Mouse (Mus musculus) thymus, adult 2 months (tissue): ENCODE data around the gene Sox18. TPM values are rescaled to one million over a fixed set of nuclear protein-coding genes. Genes with fewer than 3 reads are reported as not detected.

ENCODE experiments used
- DNase-seq: peaks from one replicate; pipeline ENCODE4 v3.0.0; 2021
- H3K27ac ChIP-seq: fragments of 200-500 bp; 2 replicates; pipeline ENCODE4 v1.5.1; 2012; ENCODE audit warnings: low read length, control low read depth; ENCODE audit not compliant: control insufficient read depth, insufficient read depth
- H3K27me3 ChIP-seq: fragments of 200-500 bp; 2 replicates; pipeline ENCODE4 v1.6.1; 2012; ENCODE audit warnings: mild to moderate bottlenecking, low read length, moderate library complexity, mixed read lengths; ENCODE audit not compliant: control insufficient read depth, insufficient read depth
- H3K36me3 ChIP-seq: fragments of 200-500 bp; 2 replicates; pipeline ENCODE4 v1.6.1; 2012; ENCODE audit warnings: mild to moderate bottlenecking, low read length, moderate library complexity; ENCODE audit not compliant: control insufficient read depth, insufficient read depth
- H3K4me1 ChIP-seq: fragments of 200-500 bp; replicated peaks from 2 replicates; pipeline ENCODE4 v1.6.1; 2012; ENCODE audit warnings: low read length; ENCODE audit not compliant: control insufficient read depth, insufficient read depth
- H3K4me3 ChIP-seq: fragments of 200-500 bp; 2 replicates; pipeline ENCODE4 v1.5.1; 2012; ENCODE audit warnings: mild to moderate bottlenecking, low read length, control low read depth, moderate library complexity; ENCODE audit not compliant: control insufficient read depth, insufficient read depth
- CTCF ChIP-seq: fragments of 200-500 bp; IDR thresholded peaks from 2 replicates; pipeline ENCODE4 v1.5.1; 2012; ENCODE audit warnings: mild to moderate bottlenecking, control low read depth, low read length, moderate library complexity, borderline replicate concordance; ENCODE audit not compliant: control insufficient read depth, poor library complexity, insufficient read depth; ENCODE audit errors: extremely low read depth
- POLR2A ChIP-seq: fragments of 200-500 bp; IDR thresholded peaks from 2 replicates; pipeline ENCODE4 v1.6.1; 2012; ENCODE audit warnings: mild to moderate bottlenecking, low read length, control low read depth, moderate library complexity; ENCODE audit not compliant: control insufficient read depth, poor library complexity, insufficient read depth; ENCODE audit errors: extremely low read depth
- WGBS: fragments of 180-500 bp; shearing (Covaris S2); methylation state at CpG from one replicate; pipeline ENCODE4 v1.1.7; 2018; 5-methylcytosine and 5-hydroxymethylcytosine counted together
- polyA plus RNA-seq: library from polyadenylated mRNA; depleted of rRNA; stranded (reverse); fragments of >200 nt; gene quantifications from 2 replicates; pipeline ENCODE4 v1.2.3, GENCODE M21; 2012; rRNA removed

Sox18 gene
- polyA plus RNA-seq, result 21.7 and 21.8 TPM in 2 replicates

DNA sequence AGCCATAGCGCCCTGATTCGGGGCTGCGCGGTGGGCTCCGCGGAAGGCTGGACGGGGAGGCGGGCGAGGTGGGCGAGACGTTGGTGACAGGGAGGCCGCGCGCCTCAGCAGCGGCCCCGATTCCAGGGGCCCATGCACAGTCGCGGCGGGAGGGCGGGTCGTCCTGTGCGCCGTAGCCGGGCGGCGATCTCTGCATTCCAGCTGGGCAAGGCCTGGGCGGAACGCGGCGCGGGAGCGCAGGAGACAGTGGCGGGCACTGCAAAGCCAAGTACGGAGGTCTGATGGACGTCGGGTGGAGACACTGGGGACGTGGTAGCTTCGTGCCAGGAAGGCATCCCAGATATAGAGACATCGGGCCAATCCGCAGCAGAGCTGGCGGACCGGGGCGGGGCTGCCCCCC, at the start of gene Sox18:
Gene Sox18 (minus strand): TSS at position 315 of the 400 bp plus-strand sequence.
- 0 out of 2 replicates have a peak within 1 kb of the TSS, but pooled peaks have one; percentile 4 for H3K4me3 ChIP-seq
- peaks cover 16% of the 10 kb centered on the region; the same call in 1 of the 2 replicates for H3K27me3 ChIP-seq
- TF ChIP-seq CTCF, result 0 out of 2 replicates have a peak, but pooled peaks have one; percentile 11
- no peak for TF ChIP-seq POLR2A
- DNase-seq, result no peak
- H3K36me3 ChIP-seq, result no peaks in the 10 kb centered on the region
- no peaks in the 10 kb centered on the region for H3K4me1 ChIP-seq
- H3K27ac ChIP-seq, result no peak within 1 kb of the TSS
- 4% methylated on average over 42 of the region's 43 CpGs for WGBS

DNA sequence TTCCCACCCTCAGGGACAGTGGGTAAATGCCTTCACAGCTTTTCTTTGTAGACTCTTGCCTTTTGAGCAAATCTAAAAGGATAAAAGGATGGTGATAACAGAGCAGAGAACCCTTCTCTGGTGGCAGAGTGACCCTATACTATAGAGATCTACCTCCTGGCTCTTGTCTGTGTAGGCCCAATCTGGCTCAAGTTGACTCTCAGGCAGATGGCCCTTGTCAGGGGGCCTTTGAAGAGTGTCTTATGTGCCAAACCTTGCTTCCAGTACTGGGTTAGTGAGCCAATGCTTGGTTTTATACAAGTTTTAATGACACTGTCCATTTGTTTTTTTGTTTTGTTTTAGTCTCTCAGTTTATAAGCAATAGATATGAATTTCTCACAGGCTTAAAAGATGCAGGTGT, 49.8 kb upstream of the Sox18 start:
- DNase-seq, result no peak
- no peaks in the 10 kb centered on the region for H3K36me3 ChIP-seq
- no peak overlapping the region for H3K4me3 ChIP-seq
- no peak overlapping the region for H3K27ac ChIP-seq
- TF ChIP-seq POLR2A (no peak), CTCF (no peak)
- H3K27me3 ChIP-seq, result no peaks in the 10 kb centered on the region
- H3K4me1 ChIP-seq, result no peaks in the 10 kb centered on the region

DNA sequence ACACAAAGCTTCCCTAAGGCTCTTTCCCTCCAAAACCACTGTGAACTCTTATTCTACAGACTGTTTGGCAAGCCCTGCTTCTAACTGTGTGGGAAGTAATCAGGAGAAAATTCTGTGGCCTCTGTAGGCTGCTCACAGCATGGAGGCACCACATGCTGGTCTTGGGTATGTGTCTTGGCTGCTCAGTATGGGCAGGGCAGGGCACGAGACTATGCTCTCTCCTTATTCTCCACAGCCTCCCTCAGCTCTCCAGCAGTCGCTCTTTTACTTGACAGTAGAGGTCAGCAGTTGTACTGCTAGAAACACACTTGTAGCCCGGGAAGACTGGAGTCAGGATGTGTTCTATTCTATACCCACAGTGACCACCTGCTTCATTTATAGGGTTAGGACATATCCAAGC, 48.6 kb upstream of the Sox18 start:
- WGBS, result 49% methylated on average over 3 of the region's 3 CpGs
- Histone ChIP-seq H3K27me3 (no peaks in the 10 kb centered on the region), H3K4me3 (no peak overlapping the region), H3K27ac (no peak overlapping the region), H3K36me3 (no peaks in the 10 kb centered on the region), H3K4me1 (peaks cover 1% of the 10 kb centered on the region; the same call in 1 of the 2 replicates)
- TF ChIP-seq POLR2A (no peak), CTCF (no peak)
- DNase-seq, result no peak

DNA sequence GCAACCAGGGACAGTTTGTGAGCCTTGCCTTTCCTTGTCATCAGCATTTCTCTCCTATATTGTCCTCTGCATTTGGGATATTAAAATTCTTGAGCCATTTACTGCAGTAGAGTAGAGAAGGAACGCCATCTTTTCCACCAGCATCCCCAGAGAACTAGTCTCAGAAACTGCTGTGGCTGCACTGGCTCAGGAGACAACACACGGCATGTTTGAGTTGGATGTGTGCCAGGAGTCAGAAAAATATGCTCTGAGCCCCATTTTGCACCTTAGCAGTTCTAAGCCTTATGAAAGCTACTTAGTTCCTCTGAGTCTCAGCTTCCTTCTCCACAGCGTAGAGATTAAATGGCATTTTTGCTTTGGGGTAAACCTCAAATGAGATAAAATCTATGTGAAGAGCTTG, 45.6 kb upstream of the Sox18 start:
- 23% methylated on average over 3 of the region's 3 CpGs for WGBS
- Histone ChIP-seq H3K4me1 (peaks cover 4% of the 10 kb centered on the region; the same call in 1 of the 2 replicates), H3K27ac (no peak overlapping the region), H3K4me3 (no peak overlapping the region), H3K27me3 (no peaks in the 10 kb centered on the region), H3K36me3 (no peaks in the 10 kb centered on the region)
- TF ChIP-seq CTCF (no peak), POLR2A (no peak)
- DNase-seq, result no peak

DNA sequence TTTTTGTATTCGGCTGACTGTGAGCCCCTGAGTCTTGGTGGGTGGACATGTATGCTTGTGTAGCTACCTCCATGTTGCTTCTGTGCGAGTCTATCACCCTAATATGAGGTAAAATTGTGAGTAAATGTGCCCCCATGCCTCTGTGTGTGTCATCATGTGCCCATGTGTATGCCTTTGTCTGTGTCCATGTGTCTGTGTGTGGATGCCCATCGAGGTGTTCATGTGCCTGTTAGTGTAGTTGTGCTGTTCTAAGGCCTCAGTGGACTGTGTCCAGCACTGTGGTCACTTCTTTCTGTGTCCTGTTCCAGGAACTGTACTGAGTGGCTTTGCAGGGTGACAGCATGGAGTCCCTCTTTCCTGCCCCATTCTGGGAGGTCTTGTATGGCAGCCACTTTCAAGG, 43.9 kb upstream of the Sox18 start:
- TF ChIP-seq POLR2A, result no peak
- TF ChIP-seq CTCF, result no peak
- Histone ChIP-seq H3K27me3 (no peaks in the 10 kb centered on the region), H3K36me3 (no peaks in the 10 kb centered on the region), H3K4me1 (peaks cover 4% of the 10 kb centered on the region; the same call in 1 of the 2 replicates), H3K4me3 (no peak overlapping the region), H3K27ac (no peak overlapping the region)
- 90% methylated on average over 3 of the region's 3 CpGs for WGBS
- no peak for DNase-seq

DNA sequence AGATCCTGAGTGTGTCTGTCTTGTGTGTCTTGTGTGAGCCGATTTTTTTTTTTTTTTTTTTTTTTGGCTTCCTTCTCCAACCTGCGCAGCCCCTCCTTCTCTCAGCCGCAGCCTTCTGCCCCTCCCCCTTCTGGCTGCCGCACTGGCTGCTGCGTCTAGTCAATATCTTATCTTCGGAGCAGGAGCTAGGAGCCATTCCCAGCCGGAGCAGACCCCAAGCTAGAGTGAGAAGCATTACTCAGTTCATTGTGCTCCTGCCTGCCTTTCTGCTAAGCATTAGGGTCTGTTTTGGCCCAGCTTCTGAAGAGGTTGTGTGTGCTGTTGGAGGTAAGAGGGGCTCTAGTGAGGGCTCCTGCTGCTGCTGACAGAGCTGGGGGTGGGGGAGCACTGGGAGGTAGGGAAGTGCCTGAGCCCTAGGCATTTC, 43.5 kb upstream of the Sox18 start, which contains the start of gene Oprl1:
Gene Oprl1 (plus strand): TSS at position 114 of the 424 bp plus-strand sequence.
- Histone ChIP-seq H3K27me3 (no peaks in the 10 kb centered on the region), H3K27ac (no peak within 1 kb of the TSS), H3K4me1 (peaks cover 4% of the 10 kb centered on the region; the same call in 1 of the 2 replicates), H3K4me3 (no peak within 1 kb of the TSS), H3K36me3 (no peaks in the 10 kb centered on the region)
- WGBS, result 3% methylated on average over 7 of the region's 7 CpGs
- DNase-seq, result peak; percentile 26
- TF ChIP-seq CTCF (no peak), POLR2A (no peak)

DNA sequence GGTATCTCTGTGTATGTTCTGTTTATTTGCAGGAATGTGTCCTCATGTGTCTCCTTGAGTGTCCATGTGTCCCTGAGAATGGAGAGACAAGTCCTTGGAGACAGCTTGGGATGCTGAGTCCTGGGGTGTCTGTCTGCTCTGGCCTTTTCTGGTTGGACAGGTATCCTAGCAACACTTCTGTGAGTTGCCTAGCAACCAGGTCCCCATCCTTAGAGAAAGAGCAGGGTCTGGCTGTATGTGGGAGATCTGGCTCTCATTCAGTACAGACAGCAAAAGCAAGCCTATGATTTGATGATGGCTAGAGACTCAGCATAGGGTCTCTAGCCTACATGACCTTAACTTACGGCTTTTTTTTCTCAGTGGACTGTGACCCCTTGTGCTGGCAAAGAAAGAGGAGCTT, 42.3 kb upstream of the Sox18 start:
- 91% methylated on average over 1 of the region's 1 CpGs for WGBS
- no peaks in the 10 kb centered on the region for H3K36me3 ChIP-seq
- H3K4me3 ChIP-seq, result no peak overlapping the region
- no peak for DNase-seq
- no peaks in the 10 kb centered on the region for H3K27me3 ChIP-seq
- no peak overlapping the region for H3K27ac ChIP-seq
- H3K4me1 ChIP-seq, result peaks cover 4% of the 10 kb centered on the region; the same call in 1 of the 2 replicates
- TF ChIP-seq CTCF, result no peak
- TF ChIP-seq POLR2A, result no peak
